Mouse (Mus musculus) bone marrow, adult 2 months (tissue): Measurements from ENCODE around the gene Acvr1.

Source experiments
- CTCF ChIP-seq: fragments of 200-500 bp; IDR thresholded peaks from 2 replicates; pipeline ENCODE4 v1.5.1; 2011; ENCODE audit warnings: low read length, control low read depth; ENCODE audit not compliant: control insufficient read depth, insufficient read depth
- POLR2A ChIP-seq: fragments of 200-500 bp; IDR thresholded peaks from 2 replicates; pipeline ENCODE4 v1.6.1; 2011; ENCODE audit warnings: low read depth, mild to moderate bottlenecking, control low read depth, low read length, borderline replicate concordance; ENCODE audit not compliant: control insufficient read depth

- no peak for TF ChIP-seq POLR2A
- no peak for TF ChIP-seq CTCF
These were observed 212.6 kb downstream of the Acvr1 start for GRCm38 (mm10) chr2:58354389-58354788.
